Mouse (Mus musculus) lung, embryonic 15.5 days (tissue): ENCODE measurements around the gene Pbx2. TPM values are rescaled to one million over a fixed set of nuclear protein-coding genes. Genes with fewer than 3 reads are reported as not detected.

ENCODE experiments used
- ATAC-seq: fragments of 200-750 bp; cut with Nextera tagmentation; 2 replicates; pipeline ENCODE4 v1.8.0; 2017; ENCODE audit warnings: moderate number of reproducible peaks, borderline replicate concordance; ENCODE audit not compliant: low FRiP score, low TSS enrichment; ENCODE audit errors: extremely low read depth
- H3K27ac ChIP-seq: fragments of 300-500 bp; sonication (generic); 2 replicates; pipeline ENCODE4 v1.5.1; 2015; ENCODE audit warnings: moderate library complexity, mild to moderate bottlenecking, inconsistent platforms
- H3K27me3 ChIP-seq: fragments of 300-500 bp; sonication (generic); 2 replicates; pipeline ENCODE4 v1.6.1; 2015; ENCODE audit warnings: inconsistent platforms
- H3K36me3 ChIP-seq: fragments of 300-500 bp; sonication (generic); 2 replicates; pipeline ENCODE4 v1.6.1; 2015; ENCODE audit warnings: inconsistent platforms
- H3K4me1 ChIP-seq: fragments of 300-500 bp; sonication (generic); 2 replicates; pipeline ENCODE4 v1.6.1; 2015; ENCODE audit warnings: inconsistent platforms
- H3K4me2 ChIP-seq: fragments of 300-500 bp; sonication (generic); 2 replicates; pipeline ENCODE4 v1.6.1; 2015; ENCODE audit warnings: inconsistent platforms, mild to moderate bottlenecking, moderate library complexity
- H3K4me3 ChIP-seq: fragments of 300-500 bp; sonication (generic); 2 replicates; pipeline ENCODE4 v1.5.1; 2015; ENCODE audit warnings: mild to moderate bottlenecking, inconsistent platforms
- H3K9ac ChIP-seq: fragments of 300-500 bp; sonication (generic); 2 replicates; pipeline ENCODE4 v1.6.1; 2015; ENCODE audit warnings: inconsistent platforms
- H3K9me3 ChIP-seq: fragments of 300-500 bp; sonication (generic); 2 replicates; pipeline ENCODE4 v1.6.1; 2016; ENCODE audit warnings: inconsistent platforms
- WGBS: fragments of 180-500 bp; shearing (Covaris S2); methylation state at CpG from one replicate; pipeline ENCODE4 v1.1.7; 2015; 5-methylcytosine and 5-hydroxymethylcytosine counted together
- polyA plus RNA-seq: library from polyadenylated mRNA; unstranded; fragments of >200 nt; fragmentation: Nextera tagmentation; extraction: Ambion mirVana; gene quantifications from 2 replicates; pipeline ENCODE4 v1.2.1, GENCODE M21; 2015

Pbx2 gene
- polyA plus RNA-seq, 1 experiment from 2014 or later: 9.8 TPM

- H3K36me3 ChIP-seq: peaks cover 12% of the 10 kb centered on the region
- ATAC-seq: no peak
- peak overlapping the region; percentile 58 for H3K9ac ChIP-seq
- H3K4me3 ChIP-seq: peak overlapping the region; percentile 69
- peak overlapping the region; percentile 82 for H3K4me2 ChIP-seq
- peaks cover 34% of the 10 kb centered on the region for H3K4me1 ChIP-seq
- WGBS: 49% methylated on average over 16 of the region's 16 CpGs
- H3K27me3 ChIP-seq: peaks cover 26% of the 10 kb centered on the region
- H3K27ac ChIP-seq: 0 out of 2 replicates have a peak overlapping the region, but pooled peaks have one; percentile 90
- H3K9me3 ChIP-seq: no peaks in the 10 kb centered on the region
These were observed 35.2 kb downstream of the Pbx2 start for GRCm38 (mm10) chr17:34626062-34626772.

GRCm38 (mm10) chr17:34626773-34627092 is 35.7 kb downstream of the Pbx2 start:
- Histone ChIP-seq H3K4me2 (peak overlapping the region; percentile 82), H3K27ac (peak overlapping the region; percentile 90), H3K36me3 (peaks cover 8% of the 10 kb centered on the region), H3K4me3 (peak overlapping the region; percentile 69), H3K9ac (peak overlapping the region; percentile 58), H3K9me3 (no peaks in the 10 kb centered on the region), H3K4me1 (peaks cover 39% of the 10 kb centered on the region), H3K27me3 (peaks cover 32% of the 10 kb centered on the region)
- 0% methylated on average over 18 of the region's 18 CpGs for WGBS
- ATAC-seq: no peak

GRCm38 (mm10) chr17:34627093-34627942 is 36.3 kb downstream of the Pbx2 start:
- Histone ChIP-seq H3K27ac (peak overlapping the region; percentile 90), H3K4me1 (peaks cover 45% of the 10 kb centered on the region), H3K4me3 (peak overlapping the region; percentile 69), H3K27me3 (peaks cover 37% of the 10 kb centered on the region), H3K4me2 (peak overlapping the region; percentile 82), H3K9ac (peak overlapping the region; percentile 58), H3K36me3 (peaks cover 8% of the 10 kb centered on the region; the same call in 1 of the 2 replicates), H3K9me3 (no peaks in the 10 kb centered on the region)
- WGBS: under 1% methylated on average over 37 of the region's 45 CpGs
- ATAC-seq: peak; percentile 86

GRCm38 (mm10) chr17:34627943-34628643 is 37.0 kb downstream of the Pbx2 start, which contains the start of gene Ppt2:
Gene Ppt2 (minus strand): TSS chr17:34628510.
- Histone ChIP-seq H3K4me2 (peak within 1 kb of the TSS; percentile 82), H3K4me1 (peaks cover 49% of the 10 kb centered on the region), H3K27me3 (peaks cover 45% of the 10 kb centered on the region), H3K27ac (peak within 1 kb of the TSS; percentile 90), H3K9ac (peak within 1 kb of the TSS; percentile 52), H3K9me3 (no peaks in the 10 kb centered on the region), H3K4me3 (peak within 1 kb of the TSS; percentile 69), H3K36me3 (peaks cover 1% of the 10 kb centered on the region; the same call in 1 of the 2 replicates)
- 3% methylated on average over 29 of the region's 29 CpGs for WGBS
- ATAC-seq: no peak; the same call in 1 of the 2 replicates

- no peak overlapping the region for H3K27ac ChIP-seq
These were observed 37.5 kb downstream of the Pbx2 start for GRCm38 (mm10) chr17:34628644-34628967.

GRCm38 (mm10) chr17:34629221-34629751 is 38.2 kb downstream of the Pbx2 start, which contains the start of gene Prrt1:
Gene Prrt1 (plus strand): TSS chr17:34629533.
- no peaks in the 10 kb centered on the region for H3K36me3 ChIP-seq
- WGBS: 0% methylated on average over 16 of the region's 16 CpGs
- H3K27me3 ChIP-seq: peaks cover 57% of the 10 kb centered on the region
- ATAC-seq: no peak
- peaks cover 49% of the 10 kb centered on the region for H3K4me1 ChIP-seq
- H3K9me3 ChIP-seq: no peaks in the 10 kb centered on the region
- peak within 1 kb of the TSS; percentile 82 for H3K4me2 ChIP-seq
- peak within 1 kb of the TSS; percentile 69 for H3K4me3 ChIP-seq
- no peak within 1 kb of the TSS for H3K27ac ChIP-seq
- H3K9ac ChIP-seq: no peak within 1 kb of the TSS

More at GRCm38 (mm10) chr17:34628644-34628967, 37.5 kb downstream of the Pbx2 start:
- Histone ChIP-seq H3K4me2 (peak overlapping the region; percentile 82), H3K36me3 (no peaks in the 10 kb centered on the region), H3K4me1 (peaks cover 49% of the 10 kb centered on the region), H3K4me3 (peak overlapping the region; percentile 69; the same call in 1 of the 2 replicates), H3K9me3 (no peaks in the 10 kb centered on the region), H3K27me3 (peaks cover 50% of the 10 kb centered on the region), H3K9ac (no peak overlapping the region)
- ATAC-seq: no peak
- 25% methylated on average over 5 of the region's 5 CpGs for WGBS

GRCm38 (mm10) chr17:34629796-34630603 is 38.9 kb downstream of the Pbx2 start:
- no peak overlapping the region for H3K9ac ChIP-seq
- WGBS: 18% methylated on average over 12 of the region's 12 CpGs
- H3K36me3 ChIP-seq: no peaks in the 10 kb centered on the region
- no peak overlapping the region for H3K27ac ChIP-seq
- peaks cover 49% of the 10 kb centered on the region for H3K4me1 ChIP-seq
- no peak for ATAC-seq
- H3K4me3 ChIP-seq: 0 out of 2 replicates have a peak overlapping the region, but pooled peaks have one; percentile 15
- H3K27me3 ChIP-seq: peaks cover 60% of the 10 kb centered on the region
- no peaks in the 10 kb centered on the region for H3K9me3 ChIP-seq
- peak overlapping the region; percentile 82 for H3K4me2 ChIP-seq

- no peaks in the 10 kb centered on the region for H3K36me3 ChIP-seq
- peak overlapping the region; percentile 45 for H3K4me2 ChIP-seq
- H3K4me1 ChIP-seq: peaks cover 49% of the 10 kb centered on the region
- no peaks in the 10 kb centered on the region for H3K9me3 ChIP-seq
- 3% methylated on average over 47 of the region's 48 CpGs for WGBS
- H3K4me3 ChIP-seq: peak overlapping the region; percentile 15; the same call in 1 of the 2 replicates
- no peak overlapping the region for H3K9ac ChIP-seq
- peaks cover 69% of the 10 kb centered on the region for H3K27me3 ChIP-seq
- H3K27ac ChIP-seq: no peak overlapping the region
- no peak for ATAC-seq
These were observed 39.8 kb downstream of the Pbx2 start for GRCm38 (mm10) chr17:34630761-34631301.

GRCm38 (mm10) chr17:34631647-34632046 is 40.6 kb downstream of the Pbx2 start:
- Histone ChIP-seq H3K9ac (peak overlapping the region; percentile 18; the same call in 1 of the 2 replicates), H3K27me3 (peaks cover 76% of the 10 kb centered on the region)

GRCm38 (mm10) chr17:34632261-34632691 is 41.2 kb downstream of the Pbx2 start:
- no peak overlapping the region for H3K27ac ChIP-seq
- ATAC-seq: peak; percentile 61
- peak overlapping the region; percentile 18; the same call in 1 of the 2 replicates for H3K9ac ChIP-seq
- peak overlapping the region; percentile 64 for H3K4me2 ChIP-seq
- H3K27me3 ChIP-seq: peaks cover 82% of the 10 kb centered on the region
- peak overlapping the region; percentile 36 for H3K4me3 ChIP-seq
- no peaks in the 10 kb centered on the region for H3K9me3 ChIP-seq
- no peaks in the 10 kb centered on the region for H3K36me3 ChIP-seq
- under 1% methylated on average over 26 of the region's 26 CpGs for WGBS
- peaks cover 42% of the 10 kb centered on the region for H3K4me1 ChIP-seq

More at GRCm38 (mm10) chr17:34631647-34632046, 40.6 kb downstream of the Pbx2 start:
- Histone ChIP-seq H3K9me3 (no peaks in the 10 kb centered on the region), H3K4me2 (peak overlapping the region; percentile 64), H3K4me1 (peaks cover 42% of the 10 kb centered on the region), H3K4me3 (peak overlapping the region; percentile 36), H3K36me3 (no peaks in the 10 kb centered on the region), H3K27ac (no peak overlapping the region)
- no peak for ATAC-seq
- 3% methylated on average over 12 of the region's 12 CpGs for WGBS
